Mouse (Mus musculus) liver, embryonic 16.5 days (tissue): ENCODE results near the gene Rnf186. TPM values are rescaled to one million over a fixed set of nuclear protein-coding genes. Genes with fewer than 3 reads are reported as not detected.

Source experiments
- ATAC-seq: fragments of 200-750 bp; cut with Nextera tagmentation; 2 replicates; pipeline ENCODE4 v1.8.0; 2017; ENCODE audit warnings: low read depth, mild to moderate bottlenecking, moderate number of reproducible peaks, moderate library complexity
- H3K27ac ChIP-seq: fragments of 300-500 bp; sonication (generic); 2 replicates; pipeline ENCODE4 v1.5.1; 2014; ENCODE audit warnings: mild to moderate bottlenecking, low read length
- H3K27me3 ChIP-seq: fragments of 300-500 bp; sonication (generic); 2 replicates; pipeline ENCODE4 v1.6.1; 2014; ENCODE audit warnings: low read depth, low read length, mixed read lengths; ENCODE audit not compliant: control insufficient read depth, insufficient read depth
- H3K36me3 ChIP-seq: fragments of 300-500 bp; sonication (generic); 2 replicates; pipeline ENCODE4 v1.6.1; 2014; ENCODE audit warnings: mild to moderate bottlenecking; ENCODE audit not compliant: control insufficient read depth, insufficient read depth
- H3K4me1 ChIP-seq: fragments of 300-500 bp; sonication (generic); 2 replicates; pipeline ENCODE4 v1.6.1; 2014; ENCODE audit warnings: low read depth, low read length, mixed read lengths; ENCODE audit not compliant: control insufficient read depth
- H3K4me2 ChIP-seq: fragments of 300-500 bp; sonication (generic); 2 replicates; pipeline ENCODE4 v1.6.1; 2014; ENCODE audit warnings: low read depth, low read length, mixed read lengths
- H3K4me3 ChIP-seq: fragments of 300-500 bp; sonication (generic); 2 replicates; pipeline ENCODE4 v1.5.1; 2014; ENCODE audit warnings: low read depth, mild to moderate bottlenecking, low read length
- H3K9ac ChIP-seq: fragments of 300-500 bp; sonication (generic); 2 replicates; pipeline ENCODE4 v1.6.1; 2014; ENCODE audit warnings: low read depth, low read length
- H3K9me3 ChIP-seq: fragments of 300-500 bp; sonication (generic); replicated peaks from 2 replicates; pipeline ENCODE4 v1.6.1; 2016; ENCODE audit warnings: low read length; ENCODE audit not compliant: control insufficient read depth
- WGBS: fragments of 180-500 bp; shearing (Covaris S2); extraction: QIAGEN DNeasy Blood & Tissue Kit; methylation state at CpG from one replicate; pipeline ENCODE4 v1.1.7; 2014; ENCODE audit not compliant: insufficient replicate concordance; 5-methylcytosine and 5-hydroxymethylcytosine counted together
- polyA plus RNA-seq: library from polyadenylated mRNA; unstranded; fragments of >200 nt; fragmentation: Nextera tagmentation; extraction: Ambion mirVana; gene quantifications from 2 replicates; pipeline ENCODE4 v1.2.1, GENCODE M21; 2015

Gene Rnf186
- polyA plus RNA-seq, 1 experiment from 2014 or later, result 1.1 TPM

GRCm38 (mm10) chr4:138996410-138996809 lies 29.5 kb downstream of the Rnf186 start:
- no peak overlapping the region for H3K4me2 ChIP-seq
- WGBS, result 62% methylated on average over 5 of the region's 5 CpGs
- no peaks in the 10 kb centered on the region for H3K27me3 ChIP-seq
- H3K4me3 ChIP-seq, result no peak overlapping the region
- no peaks in the 10 kb centered on the region for H3K9me3 ChIP-seq
- no peak for ATAC-seq
- no peak overlapping the region for H3K9ac ChIP-seq
- H3K27ac ChIP-seq, result no peak overlapping the region
- peaks cover under 1% of the 10 kb centered on the region for H3K4me1 ChIP-seq
- H3K36me3 ChIP-seq, result peaks cover 3% of the 10 kb centered on the region

- peaks cover 2% of the 10 kb centered on the region for H3K4me1 ChIP-seq
- WGBS, result 72% methylated on average over 4 of the region's 4 CpGs
- no peak overlapping the region for H3K9ac ChIP-seq
- H3K27me3 ChIP-seq, result no peaks in the 10 kb centered on the region
- H3K27ac ChIP-seq, result no peak overlapping the region
- H3K4me3 ChIP-seq, result no peak overlapping the region
- H3K9me3 ChIP-seq, result no peaks in the 10 kb centered on the region
- no peak overlapping the region for H3K4me2 ChIP-seq
- ATAC-seq, result no peak
- H3K36me3 ChIP-seq, result peaks cover 3% of the 10 kb centered on the region
Observed at GRCm38 (mm10) chr4:138997121-138997520, 30.2 kb downstream of the Rnf186 start.

GRCm38 (mm10) chr4:138998611-138999010 lies 31.7 kb downstream of the Rnf186 start:
- no peak overlapping the region for H3K4me2 ChIP-seq
- H3K27me3 ChIP-seq, result no peaks in the 10 kb centered on the region
- WGBS, result 75% methylated on average over 11 of the region's 11 CpGs
- H3K4me1 ChIP-seq, result peaks cover 2% of the 10 kb centered on the region
- H3K36me3 ChIP-seq, result peaks cover 3% of the 10 kb centered on the region
- H3K9me3 ChIP-seq, result no peaks in the 10 kb centered on the region
- no peak overlapping the region for H3K4me3 ChIP-seq
- no peak for ATAC-seq
- H3K9ac ChIP-seq, result no peak overlapping the region
- H3K27ac ChIP-seq, result no peak overlapping the region

- Histone ChIP-seq H3K4me1 (peaks cover 2% of the 10 kb centered on the region), H3K27me3 (no peaks in the 10 kb centered on the region), H3K9ac (no peak overlapping the region), H3K36me3 (peaks cover 3% of the 10 kb centered on the region), H3K9me3 (no peaks in the 10 kb centered on the region), H3K4me2 (no peak overlapping the region), H3K27ac (no peak overlapping the region), H3K4me3 (no peak overlapping the region)
- 26% methylated on average over 2 of the region's 2 CpGs for WGBS
- ATAC-seq, result no peak
Observed at GRCm38 (mm10) chr4:139001026-139001425, 34.1 kb downstream of the Rnf186 start.

- Histone ChIP-seq H3K4me2 (no peak overlapping the region), H3K36me3 (peaks cover 3% of the 10 kb centered on the region), H3K9me3 (no peaks in the 10 kb centered on the region), H3K9ac (no peak overlapping the region), H3K4me3 (no peak overlapping the region), H3K27ac (no peak overlapping the region), H3K27me3 (no peaks in the 10 kb centered on the region), H3K4me1 (peaks cover 2% of the 10 kb centered on the region)
- no peak for ATAC-seq
- 25% methylated on average over 6 of the region's 6 CpGs for WGBS
Observed at GRCm38 (mm10) chr4:139001433-139001832, 34.5 kb downstream of the Rnf186 start.

- Histone ChIP-seq H3K9ac (no peak overlapping the region), H3K4me1 (peaks cover 2% of the 10 kb centered on the region), H3K9me3 (no peaks in the 10 kb centered on the region), H3K4me2 (no peak overlapping the region), H3K27ac (no peak overlapping the region), H3K36me3 (no peaks in the 10 kb centered on the region), H3K4me3 (no peak overlapping the region), H3K27me3 (no peaks in the 10 kb centered on the region)
- 55% methylated on average over 8 of the region's 8 CpGs for WGBS
- ATAC-seq, result peak; percentile 30; the same call in 1 of the 2 replicates
Observed at GRCm38 (mm10) chr4:139004067-139004466, 37.2 kb downstream of the Rnf186 start.

GRCm38 (mm10) chr4:139005214-139005613 lies 38.3 kb downstream of the Rnf186 start:
- no peak for ATAC-seq
- Histone ChIP-seq H3K4me2 (no peak overlapping the region), H3K4me1 (peaks cover 2% of the 10 kb centered on the region), H3K9ac (no peak overlapping the region), H3K36me3 (no peaks in the 10 kb centered on the region), H3K4me3 (no peak overlapping the region), H3K27me3 (no peaks in the 10 kb centered on the region), H3K27ac (no peak overlapping the region), H3K9me3 (no peaks in the 10 kb centered on the region)
- 52% methylated on average over 6 of the region's 6 CpGs for WGBS

GRCm38 (mm10) chr4:139007353-139007752 lies 40.4 kb downstream of the Rnf186 start:
- Histone ChIP-seq H3K36me3 (no peaks in the 10 kb centered on the region), H3K4me1 (no peaks in the 10 kb centered on the region), H3K27me3 (no peaks in the 10 kb centered on the region), H3K9me3 (no peaks in the 10 kb centered on the region), H3K4me3 (no peak overlapping the region), H3K4me2 (no peak overlapping the region), H3K27ac (no peak overlapping the region), H3K9ac (no peak overlapping the region)
- WGBS, result 65% methylated on average over 3 of the region's 3 CpGs
- no peak for ATAC-seq

GRCm38 (mm10) chr4:139007981-139008536 lies 41.1 kb downstream of the Rnf186 start:
- no peak overlapping the region for H3K9ac ChIP-seq
- H3K27me3 ChIP-seq, result no peaks in the 10 kb centered on the region
- no peaks in the 10 kb centered on the region for H3K4me1 ChIP-seq
- H3K9me3 ChIP-seq, result no peaks in the 10 kb centered on the region
- no peaks in the 10 kb centered on the region for H3K36me3 ChIP-seq
- ATAC-seq, result no peak
- 50% methylated on average over 6 of the region's 6 CpGs for WGBS
- no peak overlapping the region for H3K27ac ChIP-seq
- H3K4me3 ChIP-seq, result no peak overlapping the region
- H3K4me2 ChIP-seq, result no peak overlapping the region
